ENCODE assay signal across 27 mouse cellular contexts in the genomic region with DNA sequence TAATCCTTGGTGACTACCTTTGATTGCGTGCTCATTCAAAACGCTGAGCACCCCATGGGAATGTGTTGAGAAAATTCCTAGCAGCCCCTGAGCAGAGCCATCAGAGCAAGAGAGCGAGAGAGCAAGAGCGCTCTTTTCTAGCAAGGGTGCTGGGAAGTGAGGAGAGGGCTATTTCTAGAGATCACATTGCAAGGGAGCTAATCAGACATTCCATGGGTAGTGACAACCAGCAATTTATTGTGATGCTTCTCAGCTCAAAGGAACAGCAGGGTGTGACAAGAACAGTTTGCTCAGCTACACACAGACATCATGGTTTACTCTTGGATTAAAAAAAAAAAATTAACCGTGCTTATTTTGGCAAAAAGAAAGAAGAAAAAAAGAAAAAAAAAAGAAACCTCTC.
DNase-seq lines count a peak whose midpoint lies in the region; ATAC-seq and TF ChIP-seq lines count a peak whose summit lies in the region.
"Had no signal": no experiment of that assay in that cellular context is flagged by ENCODE, and none has a peak within 500 bp of the region (broad histone marks: within the 10 kb centered on the region; RNA-seq: fewer than 3 reads in every experiment).

No protein-coding gene starts in this region.

- no peak overlapping the region for H3K27ac ChIP-seq in forebrain, embryonic 13.5 days
- no peak overlapping the region for H3K27ac ChIP-seq in forebrain, embryonic 11.5 days (ENCODE audit: low read depth, low read length)
- H3K27ac ChIP-seq in forebrain, postnatal 0 days (ENCODE audit: low read depth, low read length): no peak overlapping the region
- H3K27ac ChIP-seq in forebrain, embryonic 10.5 days: no peak overlapping the region
- H3K27ac ChIP-seq: embryonic facial prominence, embryonic 15.5 days; hindbrain, embryonic 12.5 days; hindbrain, embryonic 15.5 days; intestine, embryonic 15.5 days had no signal

- no peaks in the 10 kb centered on the region for H3K9me3 ChIP-seq in forebrain, embryonic 13.5 days (replicated peaks)
- H3K9me3 ChIP-seq in forebrain, embryonic 11.5 days (ENCODE audit: control insufficient read depth, low read length): no peaks in the 10 kb centered on the region
- no peaks in the 10 kb centered on the region for H3K9me3 ChIP-seq in forebrain, postnatal 0 days (ENCODE audit: low read length)
- H3K9me3 ChIP-seq in forebrain, embryonic 10.5 days: no peaks in the 10 kb centered on the region
- H3K9me3 ChIP-seq: embryonic facial prominence, embryonic 15.5 days; G1E; hindbrain, embryonic 12.5 days; hindbrain, embryonic 15.5 days; intestine, embryonic 15.5 days had no signal

- no peak for DNase-seq in forebrain, embryonic 11.5 days (ENCODE audit: low spot score)
- peak; percentile 21 for DNase-seq in forebrain, postnatal 0 days
- DNase-seq in forebrain, embryonic 10.5 days (ENCODE audit: extremely low spot score, low spot score): no peak
- peak; percentile 80 for DNase-seq in brain, adult 2 months (ENCODE audit: low read depth, low spot score)
- DNase-seq in mesoderm, embryonic 11.5 days (ENCODE audit: low read depth, low spot score): peak; percentile 4
- no peak for DNase-seq in urinary bladder, postnatal 25 days (ENCODE audit: low spot score)
- DNase-seq in spleen, adult 12 weeks (ENCODE audit: low spot score): no peak
- DNase-seq: adrenal gland, postnatal 10 days; adrenal gland, postnatal 36 days; B cell, adult 2 months; cerebellum, adult 11-12 months; cerebellum, adult 8-10 months; cerebellum, postnatal 10 days; cerebellum, postnatal 36 days; embryo, embryonic 11 days; gastrocnemius, postnatal 10 days; gastrocnemius, postnatal 36 days; kidney, adult 11 months had no signal

- 65% methylated on average over 5 of the region's 5 CpGs for WGBS in forebrain, embryonic 13.5 days
- 78% methylated on average over 5 of the region's 5 CpGs for WGBS in forebrain, embryonic 11.5 days
- 62% methylated on average over 5 of the region's 5 CpGs for WGBS in forebrain, postnatal 0 days
- WGBS in forebrain, embryonic 10.5 days: 78% methylated on average over 5 of the region's 5 CpGs

- no peaks in the 10 kb centered on the region for H3K36me3 ChIP-seq in forebrain, embryonic 13.5 days (ENCODE audit: poor library complexity, severe bottlenecking)
- no peaks in the 10 kb centered on the region for H3K36me3 ChIP-seq in forebrain, embryonic 11.5 days (ENCODE audit: control insufficient read depth, insufficient read depth, low read length)
- H3K36me3 ChIP-seq in forebrain, postnatal 0 days (ENCODE audit: insufficient read depth): no peaks in the 10 kb centered on the region
- H3K36me3 ChIP-seq in forebrain, embryonic 10.5 days (replicated peaks): no peaks in the 10 kb centered on the region
- H3K36me3 ChIP-seq: embryonic facial prominence, embryonic 15.5 days; G1E; hindbrain, embryonic 12.5 days; hindbrain, embryonic 15.5 days; intestine, embryonic 15.5 days had no signal

- ATAC-seq in forebrain, embryonic 13.5 days: peak; percentile 19; the same call in 1 of the 2 replicates
- no peak for ATAC-seq in forebrain, embryonic 11.5 days (replicated peaks; ENCODE audit: low FRiP score)
- 0 out of 2 replicates have a peak, but pooled peaks have one; percentile 23 for ATAC-seq in forebrain, postnatal 0 days
- ATAC-seq: intestine, embryonic 15.5 days; Patski had no signal

- no peak overlapping the region for H3K4me2 ChIP-seq in forebrain, embryonic 13.5 days
- H3K4me2 ChIP-seq in forebrain, embryonic 11.5 days (ENCODE audit: low read depth, low read length, severe bottlenecking): no peak overlapping the region
- H3K4me2 ChIP-seq in forebrain, postnatal 0 days (ENCODE audit: low read depth): no peak overlapping the region
- H3K4me2 ChIP-seq: embryonic facial prominence, embryonic 15.5 days; heart, embryonic 11.5 days; hindbrain, embryonic 12.5 days; hindbrain, embryonic 15.5 days; intestine, embryonic 15.5 days had no signal

- H3K27me3 ChIP-seq in forebrain, embryonic 13.5 days: no peaks in the 10 kb centered on the region
- H3K27me3 ChIP-seq in forebrain, embryonic 11.5 days (ENCODE audit: control insufficient read depth, insufficient read depth, low read length): no peaks in the 10 kb centered on the region
- H3K27me3 ChIP-seq in forebrain, postnatal 0 days (ENCODE audit: insufficient read depth, low read length): no peaks in the 10 kb centered on the region
- no peaks in the 10 kb centered on the region for H3K27me3 ChIP-seq in forebrain, embryonic 10.5 days (ENCODE audit: poor library complexity, severe bottlenecking)
- H3K27me3 ChIP-seq: CH12.LX; embryonic facial prominence, embryonic 15.5 days; hindbrain, embryonic 12.5 days; hindbrain, embryonic 15.5 days; intestine, embryonic 15.5 days; Patski had no signal

- TF ChIP-seq CTCF in forebrain, postnatal 0 days (IDR thresholded peaks at IDR 0.05; ENCODE audit: low read depth): no peak

- H3K4me3 ChIP-seq in forebrain, embryonic 13.5 days: no peak overlapping the region
- no peak overlapping the region for H3K4me3 ChIP-seq in forebrain, embryonic 11.5 days (ENCODE audit: low read depth, low read length)
- H3K4me3 ChIP-seq in forebrain, postnatal 0 days (ENCODE audit: low read depth, low read length): no peak overlapping the region
- H3K4me3 ChIP-seq in forebrain, embryonic 10.5 days: no peak overlapping the region
- H3K4me3 ChIP-seq: embryonic facial prominence, embryonic 15.5 days; hindbrain, embryonic 12.5 days; hindbrain, embryonic 15.5 days; intestine, embryonic 15.5 days had no signal

- H3K4me1 ChIP-seq in forebrain, embryonic 13.5 days: peaks cover 3% of the 10 kb centered on the region; the same call in 1 of the 2 replicates
- no peaks in the 10 kb centered on the region for H3K4me1 ChIP-seq in forebrain, embryonic 11.5 days (replicated peaks; ENCODE audit: control insufficient read depth, insufficient read depth, low read length)
- no peaks in the 10 kb centered on the region for H3K4me1 ChIP-seq in forebrain, postnatal 0 days (ENCODE audit: insufficient read depth)
- no peaks in the 10 kb centered on the region for H3K4me1 ChIP-seq in forebrain, embryonic 10.5 days
- H3K4me1 ChIP-seq: embryonic facial prominence, embryonic 15.5 days; hindbrain, embryonic 12.5 days; hindbrain, embryonic 15.5 days; intestine, embryonic 15.5 days had no signal

- H3K9ac ChIP-seq in forebrain, embryonic 13.5 days: no peak overlapping the region
- no peak overlapping the region for H3K9ac ChIP-seq in forebrain, embryonic 11.5 days (ENCODE audit: low read length)
- H3K9ac ChIP-seq in forebrain, postnatal 0 days: no peak overlapping the region
- H3K9ac ChIP-seq: embryonic facial prominence, embryonic 15.5 days; hindbrain, embryonic 12.5 days; hindbrain, embryonic 15.5 days; intestine, embryonic 15.5 days had no signal

Comparison
In these comparisons a context has a peak if more than half of its experiments do, and no peak if none do; other contexts are left out.
1. DNase-seq: peak in forebrain, postnatal 0 days (single experiment), brain, adult 2 months (single experiment) and mesoderm, embryonic 11.5 days (single experiment); none in forebrain, embryonic 11.5 days (single experiment), forebrain, embryonic 10.5 days (single experiment), urinary bladder, postnatal 25 days (single experiment) and spleen, adult 12 weeks (single experiment).